Mouse (Mus musculus): Measurements from ENCODE around the gene Mgam. TPM values are rescaled to one million over a fixed set of nuclear protein-coding genes. Genes with fewer than 3 reads are reported as not detected.
A peak's percentile ranks its signal among the peaks of the same experiment; 100 is the strongest.
"Not testable (repeated sequence)": the region's sequence is repeated elsewhere in the genome, so short reads cannot be mapped to it uniquely, and the experiment has no call there.

Gene Mgam
- total RNA-seq (2017), result 0.14 and 1.1 TPM in 2 replicates

DNA sequence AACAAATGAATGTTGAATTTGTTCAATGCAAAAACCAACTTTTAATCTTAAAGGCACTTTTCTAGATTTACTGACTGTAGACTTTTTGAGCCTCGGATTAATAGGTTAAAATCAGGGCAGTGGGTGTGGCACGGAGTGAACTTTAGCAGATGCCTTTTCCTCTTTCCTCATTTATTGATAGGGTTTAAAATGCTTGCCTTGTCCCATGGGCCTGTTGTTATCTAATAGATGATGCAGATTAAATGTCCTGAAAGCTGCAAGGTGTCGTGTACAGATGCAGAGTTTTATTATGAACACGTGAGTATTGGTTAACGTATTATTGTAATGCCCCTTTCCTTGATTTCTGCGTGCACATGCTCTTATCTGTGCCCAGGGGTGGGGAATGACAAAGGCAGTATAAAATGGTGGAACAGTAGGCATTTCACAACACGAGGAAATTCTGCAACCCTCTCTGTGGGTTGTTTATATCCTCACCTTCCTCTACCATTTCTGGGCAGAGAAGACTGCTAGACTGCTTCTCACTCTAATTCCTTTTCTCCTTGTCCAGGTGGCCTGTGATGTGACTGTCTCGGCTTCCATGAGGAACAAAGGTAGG, at the start of gene Mgam:
Gene Mgam (plus strand): TSS at position 426 of the 595 bp plus-strand sequence.
- ATAC-seq (replicated peaks; ENCODE audit: low read depth, poor library complexity, severe bottlenecking), result no peak

DNA sequence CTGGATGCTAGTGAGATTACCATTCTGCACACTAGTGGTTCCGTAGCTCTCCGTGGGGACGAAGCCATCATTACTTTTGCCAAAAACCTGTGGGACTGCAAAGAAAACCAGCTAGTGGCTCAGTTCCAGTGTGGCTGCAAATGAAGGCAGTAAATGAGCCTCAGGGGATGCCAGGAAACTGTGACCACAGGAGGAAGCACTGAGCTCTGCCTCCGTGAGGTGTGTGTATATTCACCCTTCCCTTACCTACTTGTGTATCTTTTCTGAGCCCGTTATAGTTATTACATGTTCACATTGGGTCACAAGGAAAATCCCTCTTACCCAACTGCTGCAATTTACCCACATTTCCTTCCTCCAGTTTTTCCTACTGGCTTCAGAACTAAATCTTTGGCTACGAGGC, 44.3 kb upstream of the Mgam start:
- ATAC-seq (replicated peaks; ENCODE audit: low read depth, poor library complexity, severe bottlenecking), result peak; percentile 79

DNA sequence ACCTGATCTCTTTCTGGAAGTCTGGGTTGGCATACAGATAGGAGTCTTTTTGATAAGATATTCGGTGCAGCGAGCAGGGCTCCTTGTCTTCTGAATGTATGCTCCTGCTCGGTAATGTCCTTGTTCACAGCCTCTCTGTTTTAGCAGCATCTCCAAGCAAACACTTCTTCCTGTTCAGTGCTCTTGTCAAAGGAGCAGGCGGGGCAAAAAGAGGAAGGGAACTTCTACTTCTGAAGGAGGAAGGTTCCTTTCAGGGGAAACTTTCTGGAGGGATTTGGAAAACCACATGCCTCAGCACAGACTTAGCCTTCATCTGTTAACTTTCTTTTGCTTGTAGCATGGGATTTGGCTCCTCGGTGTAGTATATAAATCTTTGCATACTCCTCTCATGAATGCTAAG, 43.0 kb upstream of the Mgam start, which contains the start of gene Clec5a:
Gene Clec5a (minus strand): TSS at position 177 of the 400 bp plus-strand sequence.
- peak; percentile 59 for ATAC-seq (replicated peaks; ENCODE audit: low read depth, poor library complexity, severe bottlenecking)

DNA sequence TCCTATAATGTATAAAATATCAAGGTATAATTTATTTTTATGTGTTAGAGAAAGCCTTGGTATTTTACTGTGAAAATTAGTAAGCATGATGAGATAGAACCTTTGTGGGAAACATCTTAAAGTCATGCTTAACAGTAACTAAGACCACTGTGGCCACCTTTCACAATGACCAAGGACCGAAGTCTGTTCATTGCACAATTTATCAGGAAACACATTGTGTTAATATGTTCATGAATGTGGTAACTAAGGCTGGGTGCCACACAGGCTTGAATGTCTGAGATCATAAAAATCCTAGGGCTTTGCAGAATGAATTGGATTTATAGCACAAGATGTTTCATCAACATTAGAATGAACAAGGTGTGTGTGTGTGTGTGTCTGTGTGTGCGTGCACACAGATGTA, 40.3 kb upstream of the Mgam start:
- ATAC-seq (replicated peaks; ENCODE audit: low read depth, poor library complexity, severe bottlenecking), result peak; percentile 49

DNA sequence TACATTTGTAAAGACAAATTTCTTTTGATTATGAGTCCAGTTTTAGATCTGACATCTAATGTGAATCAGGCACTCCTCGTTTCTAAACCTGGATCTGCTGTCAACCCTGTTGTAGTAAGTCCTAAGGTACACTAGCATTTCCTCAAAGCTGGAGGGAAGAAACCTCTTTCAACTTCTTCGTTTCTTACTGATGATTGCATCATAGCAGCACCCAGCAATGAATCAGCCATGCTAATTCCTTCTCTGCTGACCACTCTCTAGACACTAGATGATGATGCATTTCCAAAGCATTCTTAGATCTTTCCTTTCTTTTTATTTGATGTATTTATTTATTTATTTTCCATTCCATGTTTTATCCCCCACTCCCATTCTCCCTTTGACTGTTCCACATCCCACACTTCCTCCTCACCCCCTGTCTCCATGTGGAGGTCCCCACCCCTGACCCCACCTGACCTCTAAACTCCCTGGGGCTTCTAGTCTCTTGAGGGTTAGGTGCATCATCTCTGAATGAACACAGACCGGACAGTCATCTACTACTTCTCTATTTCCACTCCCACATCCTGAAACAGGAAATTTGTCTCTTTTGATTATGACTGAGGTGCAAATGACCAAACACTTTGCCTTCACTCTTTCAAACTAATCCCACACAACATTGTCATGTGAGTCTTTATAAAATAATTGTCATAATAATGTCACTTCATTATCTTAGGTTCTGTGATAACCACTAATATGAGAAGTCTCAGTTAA, 33.7 kb upstream of the Mgam start:
- peak; percentile 91 for ATAC-seq (replicated peaks; ENCODE audit: low read depth, poor library complexity, severe bottlenecking)

DNA sequence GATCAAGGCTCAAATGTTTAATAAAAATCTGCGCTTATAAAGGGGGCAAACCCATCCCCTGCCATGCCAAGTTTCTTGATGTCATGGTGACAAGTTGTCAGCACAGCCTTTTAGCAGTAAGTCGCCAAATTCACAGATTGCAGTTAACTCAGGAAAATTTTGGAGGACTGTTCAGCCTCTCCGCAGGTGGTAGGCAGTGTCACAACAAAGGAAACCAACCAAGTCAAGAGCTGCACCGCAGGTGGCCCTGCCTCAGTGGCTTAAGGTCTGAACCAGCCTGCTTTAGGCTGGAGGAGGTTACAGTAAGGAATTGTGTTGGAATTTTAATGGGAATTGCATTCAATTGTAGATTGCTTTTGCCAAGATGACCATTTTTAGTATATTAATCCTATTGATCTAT, 30.1 kb upstream of the Mgam start:
- ATAC-seq (replicated peaks; ENCODE audit: low read depth, poor library complexity, severe bottlenecking), result not testable (repeated sequence)

DNA sequence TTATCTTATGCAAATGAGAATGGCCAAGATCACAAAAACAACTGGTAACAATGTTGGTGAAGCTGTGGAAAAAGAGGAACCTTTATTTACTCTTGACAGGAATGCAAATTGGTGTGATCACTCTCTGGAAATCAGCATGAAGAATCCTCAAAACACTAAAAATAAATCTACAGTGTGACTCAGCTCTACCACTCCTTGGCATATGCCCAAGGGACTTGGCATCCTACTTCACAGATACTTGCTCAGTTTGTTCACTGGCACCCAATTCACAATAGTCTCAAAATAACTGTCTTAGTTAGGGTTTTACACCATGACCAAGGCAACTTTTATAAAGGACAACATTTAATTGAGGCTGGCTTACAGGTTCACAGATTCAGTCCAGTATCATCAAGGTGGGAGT, 21.2 kb upstream of the Mgam start:
- ATAC-seq (replicated peaks; ENCODE audit: low read depth, poor library complexity, severe bottlenecking), result peak; percentile 25; the same call in 1 of the 2 replicates

DNA sequence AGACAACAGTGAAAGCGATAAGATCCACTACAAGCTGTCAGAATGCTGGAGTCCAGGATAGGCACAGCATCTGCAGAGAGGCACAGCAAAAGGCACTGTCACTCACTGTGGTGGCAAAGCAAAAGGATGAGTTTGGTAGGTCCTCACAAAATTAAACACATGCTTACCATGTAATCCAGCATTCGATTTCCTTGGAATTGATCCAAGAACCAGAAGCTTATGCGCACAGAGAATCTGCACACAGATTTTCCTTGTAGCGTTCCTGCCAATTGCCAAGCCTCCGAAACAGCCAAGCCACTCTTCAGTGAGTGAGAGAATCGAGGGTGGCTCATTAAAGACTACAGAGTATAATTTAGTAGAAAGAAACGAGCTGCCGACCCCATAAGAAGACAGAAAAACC, 18.4 kb upstream of the Mgam start:
- no peak for ATAC-seq (replicated peaks; ENCODE audit: low read depth, poor library complexity, severe bottlenecking)

DNA sequence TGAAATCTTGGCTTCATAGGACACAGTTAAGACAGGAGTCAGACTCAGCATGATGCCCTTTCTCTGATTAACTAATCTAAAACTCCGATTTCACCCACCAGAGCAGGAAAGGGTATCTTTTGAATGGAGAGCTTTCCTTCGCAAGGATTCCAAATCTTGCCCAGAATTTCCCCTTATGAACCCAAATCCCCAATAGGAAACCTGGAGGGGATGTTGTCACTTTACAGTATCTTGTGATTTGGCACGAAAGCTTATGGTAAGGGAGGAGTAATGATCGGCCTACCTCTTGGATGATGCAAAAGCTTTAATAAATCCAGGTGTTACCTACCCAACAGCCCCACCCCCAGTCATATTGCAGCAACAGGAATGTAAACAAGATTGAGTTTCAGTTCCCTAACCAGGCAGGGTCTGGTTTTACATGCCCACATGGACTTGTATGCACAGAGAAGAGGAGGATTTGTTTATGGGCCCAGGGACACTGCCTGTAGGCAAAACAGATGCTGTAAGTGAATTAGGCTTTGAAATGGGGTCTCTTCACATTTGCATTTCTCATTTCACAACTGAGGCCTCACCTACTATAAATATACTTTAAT, 15.3 kb upstream of the Mgam start, which contains the start of gene Tas2r138:
Gene Tas2r138 (minus strand): TSS at position 51 of the 593 bp plus-strand sequence.
- ATAC-seq (replicated peaks; ENCODE audit: low read depth, poor library complexity, severe bottlenecking), result peak; percentile 45; the same call in 1 of the 2 replicates

DNA sequence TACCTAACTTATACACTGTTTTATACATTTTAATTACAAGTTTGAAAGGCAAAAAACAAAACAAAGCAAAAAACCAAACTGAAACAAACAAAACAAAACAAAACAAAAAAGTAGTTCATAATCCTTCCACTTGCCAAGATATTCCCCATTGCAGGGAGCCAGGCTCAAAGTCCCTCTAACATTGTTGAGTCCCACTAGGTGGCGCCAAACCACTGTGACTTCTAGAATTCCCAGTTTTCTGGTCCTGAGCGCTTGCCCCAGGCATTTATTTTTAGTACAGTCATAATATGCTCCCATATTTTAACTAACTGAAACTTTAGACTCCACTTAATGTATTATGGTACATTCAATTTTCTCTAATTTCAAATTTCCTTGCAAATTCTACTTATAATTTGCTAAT, 10.7 kb upstream of the Mgam start:
- ATAC-seq (replicated peaks; ENCODE audit: low read depth, poor library complexity, severe bottlenecking), result peak; percentile 83; the same call in 1 of the 2 replicates

DNA sequence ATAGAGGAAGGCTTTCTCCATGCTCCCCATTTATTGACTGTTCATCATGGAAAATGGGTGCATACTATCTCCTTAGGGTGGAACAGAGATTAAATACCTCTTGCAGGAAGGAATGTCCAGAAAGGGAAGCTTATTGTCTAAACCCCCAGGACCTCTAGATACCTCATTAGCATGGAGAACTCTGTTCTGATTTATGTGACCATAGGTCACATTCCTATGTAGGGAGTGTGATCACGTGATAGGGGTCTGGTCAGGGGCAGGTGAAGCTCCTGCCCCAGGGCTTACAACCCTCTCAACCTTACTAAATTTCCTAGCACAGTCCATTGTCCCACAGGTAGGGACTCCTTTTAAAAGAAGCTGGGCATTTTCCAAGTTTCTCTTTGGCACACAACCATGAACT, 2.5 kb upstream of the Mgam start:
- ATAC-seq (replicated peaks; ENCODE audit: low read depth, poor library complexity, severe bottlenecking), result no peak

DNA sequence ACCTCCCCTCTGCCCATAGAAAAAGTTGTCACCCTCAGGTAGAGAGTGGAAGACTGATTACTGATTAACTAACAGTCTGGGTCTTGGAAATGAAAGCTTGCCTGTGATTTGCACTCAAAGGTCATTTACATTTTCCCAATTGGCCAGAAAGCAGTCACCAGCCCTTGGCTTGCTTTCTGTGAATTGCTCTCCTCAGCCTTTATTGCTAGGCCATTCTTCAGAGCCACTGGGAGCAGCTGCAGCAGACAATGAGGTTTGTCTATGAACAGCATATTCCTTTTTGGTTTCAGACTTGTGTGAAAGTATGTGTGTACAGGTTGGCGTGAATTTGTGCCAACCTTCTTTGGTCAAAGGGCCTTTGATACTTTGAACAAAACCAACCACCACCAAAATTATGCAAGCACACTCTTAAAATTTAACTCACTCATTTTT, 6.0 kb downstream of the Mgam start:
- no peak for ATAC-seq (replicated peaks; ENCODE audit: low read depth, poor library complexity, severe bottlenecking)

DNA sequence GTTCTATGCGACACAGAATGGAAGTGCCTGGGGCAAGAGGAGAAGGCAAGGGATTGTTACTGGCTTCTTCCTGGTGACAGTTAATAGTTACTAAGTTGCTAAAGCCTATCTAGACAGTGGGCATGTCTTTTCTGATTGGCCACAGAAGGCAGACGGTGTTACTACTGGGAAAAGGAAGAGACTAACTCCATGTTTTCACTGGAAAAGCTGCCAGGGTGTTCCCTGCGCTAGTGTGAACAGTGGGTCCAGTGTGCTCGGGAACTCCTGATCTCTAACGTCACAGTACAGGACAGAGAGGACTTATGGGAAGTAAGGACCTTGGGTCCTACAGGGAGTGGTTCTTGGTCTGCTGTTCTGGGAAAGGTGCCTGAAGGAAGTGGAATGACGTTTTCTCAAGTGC, 6.9 kb downstream of the Mgam start:
- ATAC-seq (replicated peaks; ENCODE audit: low read depth, poor library complexity, severe bottlenecking), result no peak

DNA sequence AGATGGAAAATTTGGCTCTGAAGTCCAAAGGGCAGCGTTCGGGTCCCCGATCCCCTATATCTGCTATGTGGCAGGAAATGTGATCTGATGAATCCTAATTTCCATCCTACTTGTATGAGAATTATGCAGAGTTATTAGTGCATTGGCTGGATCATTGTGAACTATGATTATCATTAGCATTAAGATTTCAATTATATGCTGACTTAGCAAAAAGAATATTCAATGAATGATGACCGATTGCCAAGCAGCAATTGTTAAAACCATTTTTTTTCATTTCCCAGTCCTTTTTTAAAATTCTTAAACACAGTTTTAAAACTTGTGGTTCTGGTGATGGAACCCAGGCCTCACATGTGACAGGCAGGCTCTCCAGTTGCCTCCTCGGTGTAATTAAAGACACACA, 9.1 kb downstream of the Mgam start:
- ATAC-seq (replicated peaks; ENCODE audit: low read depth, poor library complexity, severe bottlenecking), result no peak

DNA sequence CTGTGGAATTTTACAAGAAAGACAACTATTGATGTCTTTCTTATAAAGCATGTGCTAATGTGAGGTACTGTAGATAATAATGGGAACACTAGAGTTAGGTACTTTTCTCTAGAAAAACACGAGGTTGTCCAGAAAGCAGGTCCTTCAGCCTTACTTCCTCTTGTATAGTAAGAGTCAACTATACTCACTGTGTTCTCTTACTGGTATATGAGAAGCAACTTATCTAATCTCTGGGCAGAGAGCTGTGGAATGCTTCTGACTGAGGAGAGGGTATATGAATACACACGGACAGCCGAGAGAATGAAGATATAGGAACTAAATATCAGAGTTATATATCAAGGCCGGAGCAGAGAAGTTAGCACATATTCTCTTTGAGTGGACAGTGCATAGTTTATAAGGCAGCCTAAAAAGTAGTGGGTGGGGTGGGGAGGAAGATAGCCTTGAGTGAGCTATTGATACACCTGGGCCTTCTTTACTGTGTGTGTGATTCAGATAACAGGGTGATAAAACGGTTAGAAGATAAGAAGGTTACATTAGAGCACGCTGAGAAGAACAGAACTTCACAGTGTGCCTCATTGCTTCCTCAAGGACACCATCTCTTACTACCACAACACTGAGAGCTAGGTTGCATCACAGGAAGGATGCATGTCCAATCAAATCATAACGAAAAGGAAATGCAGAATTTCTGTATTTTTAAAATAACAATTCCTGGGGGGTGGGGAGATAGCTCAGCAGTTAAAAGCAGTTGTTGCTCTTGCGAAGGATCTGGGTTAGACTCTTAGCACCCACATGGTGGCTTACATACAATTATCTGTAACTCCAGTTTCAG, 12.3 kb downstream of the Mgam start:
- ATAC-seq (replicated peaks; ENCODE audit: low read depth, poor library complexity, severe bottlenecking), result no peak

DNA sequence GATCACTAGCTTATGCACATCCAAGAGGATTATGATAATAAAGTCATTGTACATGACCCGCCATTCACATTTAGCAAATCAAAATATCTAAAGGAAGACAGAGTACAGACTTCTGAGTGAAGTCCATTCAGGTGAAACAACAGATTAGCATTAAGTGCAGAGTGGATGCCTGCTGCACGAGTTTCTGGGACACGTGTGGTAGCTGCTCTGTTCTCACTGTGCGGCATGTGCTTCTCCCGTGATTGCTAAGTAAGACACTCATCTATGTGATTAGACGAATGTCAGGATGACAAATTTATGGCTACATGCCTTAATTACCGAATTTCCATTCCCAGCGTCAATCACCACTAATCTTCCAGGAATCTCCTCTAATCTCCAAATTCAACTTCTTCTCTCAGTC, 17.1 kb downstream of the Mgam start:
- no peak for ATAC-seq (replicated peaks; ENCODE audit: low read depth, poor library complexity, severe bottlenecking)

DNA sequence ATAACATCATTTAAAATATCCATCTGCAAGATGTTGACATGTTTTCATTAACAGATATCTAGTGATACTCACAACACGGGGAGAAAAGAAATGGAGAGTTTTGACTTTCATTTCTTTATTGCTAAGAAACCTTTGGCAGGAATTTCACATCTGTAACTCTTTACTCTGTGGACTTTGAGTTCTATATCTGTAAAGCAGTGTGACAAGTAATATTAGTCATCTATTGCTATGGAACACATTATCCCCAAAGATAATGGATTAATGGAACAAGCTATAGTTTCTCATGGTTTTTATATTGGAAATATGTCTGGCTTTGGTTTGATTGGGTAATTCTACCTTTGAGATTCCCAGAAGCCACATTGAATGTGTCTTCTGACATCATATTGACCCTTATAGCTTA, 22.3 kb downstream of the Mgam start:
- ATAC-seq (replicated peaks; ENCODE audit: low read depth, poor library complexity, severe bottlenecking), result no peak

DNA sequence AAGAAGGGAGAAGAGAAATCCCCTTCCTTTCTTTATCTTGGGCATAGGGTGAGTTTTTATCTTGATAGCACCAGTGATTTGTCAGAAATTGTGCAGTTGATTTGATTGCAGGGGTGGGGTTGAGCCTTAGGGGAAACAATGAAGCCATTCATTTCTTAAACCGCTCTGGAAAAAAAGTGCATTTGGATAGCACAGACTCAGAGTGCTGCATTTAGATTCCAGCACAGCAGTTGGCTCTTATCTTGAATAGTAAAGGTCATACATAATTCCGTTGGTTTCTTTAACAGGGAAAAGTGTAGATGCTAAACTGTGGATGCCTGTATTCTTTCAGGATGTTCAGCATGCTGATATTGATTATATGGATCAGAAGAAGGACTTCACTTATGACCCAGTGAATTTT, 32.3 kb downstream of the Mgam start:
- no peak for ATAC-seq (replicated peaks; ENCODE audit: low read depth, poor library complexity, severe bottlenecking)

DNA sequence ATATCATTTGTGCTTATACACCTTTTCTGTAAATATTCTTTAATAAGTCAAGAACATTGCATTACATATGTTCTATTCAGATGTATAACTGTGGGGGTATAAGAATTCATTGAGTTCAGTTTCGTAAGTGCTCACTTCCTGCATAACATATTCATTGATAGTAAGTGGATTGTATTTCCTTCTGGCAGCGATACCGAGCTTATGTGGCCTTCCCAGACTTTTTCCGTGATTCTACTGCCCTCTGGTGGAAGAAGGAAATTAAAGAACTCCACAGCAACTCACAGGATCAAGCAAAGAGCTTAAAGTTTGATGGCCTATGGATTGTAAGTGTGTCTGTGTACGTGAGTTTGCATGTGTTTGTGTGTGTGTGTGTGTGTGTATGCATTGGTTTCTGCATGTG, 60.5 kb downstream of the Mgam start:
- peak; percentile 98 for ATAC-seq (replicated peaks; ENCODE audit: low read depth, poor library complexity, severe bottlenecking)

DNA sequence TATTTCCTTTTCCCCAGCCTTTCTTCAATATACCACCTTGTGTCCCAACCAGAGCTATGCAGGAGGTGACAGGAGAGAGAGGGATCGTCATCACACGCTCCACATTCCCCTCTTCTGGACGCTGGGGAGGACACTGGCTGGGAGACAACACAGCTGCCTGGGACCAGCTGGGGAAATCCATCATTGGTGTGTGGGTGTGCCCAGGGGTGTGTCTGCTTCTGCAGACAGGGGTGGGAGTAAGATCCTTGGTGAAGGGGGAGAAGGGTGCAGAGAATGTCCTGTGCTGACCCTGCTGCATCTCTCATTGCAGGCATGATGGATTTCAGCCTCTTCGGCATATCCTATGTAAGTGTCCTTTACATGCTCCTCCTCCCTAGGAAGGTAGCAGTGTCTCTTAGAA, 63.4 kb downstream of the Mgam start:
- not testable (repeated sequence) for ATAC-seq (replicated peaks; ENCODE audit: low read depth, poor library complexity, severe bottlenecking)
